Mouse (Mus musculus): Measurements from ENCODE around the gene Taf6. TPM values are rescaled to one million over a fixed set of nuclear protein-coding genes. Genes with fewer than 3 reads are reported as not detected.
"Not testable (repeated sequence)": the region's sequence is repeated elsewhere in the genome, so short reads cannot be mapped to it uniquely, and the experiment has no call there.

The Taf6 gene
- polyA plus RNA-seq, 1 experiment from 2014 or later = 150 TPM

DNA sequence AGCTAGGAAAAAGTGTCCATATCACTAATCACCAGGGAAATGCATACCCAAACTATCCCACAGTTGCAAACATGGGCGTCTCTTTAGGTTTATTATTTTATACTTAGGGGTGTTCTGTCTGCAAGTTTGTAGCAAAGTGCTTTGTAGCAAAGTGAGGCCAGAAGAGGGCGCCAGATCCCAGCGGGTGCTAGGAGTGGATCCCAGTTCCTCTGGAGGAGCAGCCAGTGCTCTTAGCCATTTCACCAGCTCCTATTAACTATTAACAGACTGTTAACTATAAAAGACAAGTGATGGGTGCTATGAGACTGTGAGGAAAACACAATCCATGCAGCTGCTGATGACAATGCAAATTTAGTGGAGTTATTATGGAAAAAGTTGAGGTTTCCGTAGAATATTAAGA, 34.9 kb upstream of the Taf6 start:
- no peak for ATAC-seq (replicated peaks; ENCODE audit: low FRiP score)
- Histone ChIP-seq H3K4me3 (ENCODE audit: low read depth, low read length) (no peak overlapping the region), H3K4me2 (ENCODE audit: low read depth, low read length, severe bottlenecking) (no peak overlapping the region), H3K9ac (ENCODE audit: low read length) (no peak overlapping the region), H3K4me1 (replicated peaks; ENCODE audit: control insufficient read depth, insufficient read depth, low read length) (no peaks in the 10 kb centered on the region), H3K36me3 (ENCODE audit: control insufficient read depth, insufficient read depth, low read length) (no peaks in the 10 kb centered on the region), H3K27me3 (ENCODE audit: control insufficient read depth, insufficient read depth, low read length) (no peaks in the 10 kb centered on the region), H3K9me3 (ENCODE audit: control insufficient read depth, low read length) (no peaks in the 10 kb centered on the region), H3K27ac (ENCODE audit: low read depth, low read length) (no peak overlapping the region)
- DNase-seq (ENCODE audit: low spot score) = peak; percentile 84
- WGBS = 25% methylated on average over 4 of the region's 4 CpGs

DNA sequence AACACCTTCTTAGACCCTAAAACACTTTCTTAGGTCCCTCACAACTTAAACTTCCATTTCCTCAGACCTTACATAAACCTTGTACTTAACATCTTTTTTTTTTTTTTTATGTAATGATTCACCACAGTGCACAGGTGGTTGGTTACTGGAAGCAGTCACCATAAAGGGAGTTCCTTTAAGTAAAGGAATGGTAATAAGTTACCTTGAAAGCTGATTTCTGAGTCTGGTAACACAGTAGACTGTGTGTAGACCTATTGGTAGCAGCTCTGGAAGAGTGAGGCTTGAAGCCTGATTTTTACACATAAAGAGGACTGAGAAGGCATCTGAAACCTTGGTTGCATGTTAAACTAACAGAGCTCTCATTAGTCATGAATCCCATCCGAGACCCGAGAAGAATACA, 32.6 kb upstream of the Taf6 start:
- WGBS = 87% methylated on average over 2 of the region's 2 CpGs

DNA sequence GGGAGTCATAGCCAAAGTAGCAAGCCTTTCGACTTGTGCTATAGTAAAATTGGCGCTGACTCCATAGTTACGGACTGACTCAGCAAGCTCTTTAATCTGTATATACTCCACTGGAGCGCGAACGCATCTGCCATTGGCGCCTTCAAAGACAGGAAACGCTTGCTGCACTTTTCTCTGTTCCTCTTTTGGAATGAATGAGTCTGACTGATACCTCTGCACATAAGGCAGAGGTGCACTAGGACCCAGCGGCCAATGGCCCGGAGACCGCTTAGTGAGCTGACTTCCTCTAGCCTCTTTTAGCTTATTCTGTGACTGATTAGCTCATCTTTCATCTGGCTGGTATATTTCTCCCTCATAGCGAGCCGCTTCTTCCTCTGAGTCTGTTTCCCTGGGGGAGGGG, 29.4 kb upstream of the Taf6 start:
- ATAC-seq (replicated peaks; ENCODE audit: low FRiP score); H3K4me2 ChIP-seq (ENCODE audit: low read depth, low read length, severe bottlenecking); H3K36me3 ChIP-seq (ENCODE audit: control insufficient read depth, insufficient read depth, low read length); H3K27ac ChIP-seq (ENCODE audit: low read depth, low read length); H3K9me3 ChIP-seq (ENCODE audit: control insufficient read depth, low read length); H3K4me3 ChIP-seq (ENCODE audit: low read depth, low read length); H3K4me1 ChIP-seq (replicated peaks; ENCODE audit: control insufficient read depth, insufficient read depth, low read length); H3K27me3 ChIP-seq (ENCODE audit: control insufficient read depth, insufficient read depth, low read length); DNase-seq (ENCODE audit: low spot score); H3K9ac ChIP-seq (ENCODE audit: low read length): not testable (repeated sequence)
- 96% methylated on average over 13 of the region's 13 CpGs for WGBS

More for the DNA sequence above, 32.6 kb upstream of the Taf6 start:
- H3K9ac ChIP-seq (ENCODE audit: low read length) = no peak overlapping the region
- no peak overlapping the region for H3K27ac ChIP-seq (ENCODE audit: low read depth, low read length)
- no peak overlapping the region for H3K4me2 ChIP-seq (ENCODE audit: low read depth, low read length, severe bottlenecking)
- ATAC-seq (replicated peaks; ENCODE audit: low FRiP score) (no peak), DNase-seq (ENCODE audit: low spot score) (no peak)
- H3K4me3 ChIP-seq (ENCODE audit: low read depth, low read length) = no peak overlapping the region
- H3K27me3 ChIP-seq (ENCODE audit: control insufficient read depth, insufficient read depth, low read length) = no peaks in the 10 kb centered on the region
- H3K36me3 ChIP-seq (ENCODE audit: control insufficient read depth, insufficient read depth, low read length) = no peaks in the 10 kb centered on the region
- no peaks in the 10 kb centered on the region for H3K4me1 ChIP-seq (replicated peaks; ENCODE audit: control insufficient read depth, insufficient read depth, low read length)
- H3K9me3 ChIP-seq (ENCODE audit: control insufficient read depth, low read length) = no peaks in the 10 kb centered on the region; the same call in 1 of the 2 replicates

DNA sequence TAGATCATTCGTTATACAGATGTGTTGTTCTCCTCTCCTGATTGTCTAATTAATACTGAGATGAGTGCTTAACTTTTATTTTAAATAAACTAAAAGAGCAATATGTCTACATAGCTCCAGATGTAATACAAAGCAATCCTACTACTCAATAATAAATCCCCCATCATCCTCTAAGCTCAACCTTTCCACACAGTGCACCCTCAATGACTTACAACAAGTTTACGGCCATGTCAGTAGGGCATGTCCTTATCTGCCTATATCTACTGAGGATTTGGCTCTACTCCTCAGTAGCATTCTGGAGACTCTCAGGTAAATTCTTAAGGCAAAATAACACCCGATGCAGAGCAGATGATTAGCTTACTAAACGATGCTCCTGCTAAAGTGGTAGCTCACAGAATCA, 20.6 kb upstream of the Taf6 start:
- no peak overlapping the region for H3K9ac ChIP-seq (ENCODE audit: low read length)
- H3K9me3 ChIP-seq (ENCODE audit: control insufficient read depth, low read length) = no peaks in the 10 kb centered on the region; the same call in 1 of the 2 replicates
- no peak for ATAC-seq (replicated peaks; ENCODE audit: low FRiP score)
- no peak overlapping the region for H3K4me2 ChIP-seq (ENCODE audit: low read depth, low read length, severe bottlenecking)
- H3K4me3 ChIP-seq (ENCODE audit: low read depth, low read length) = no peak overlapping the region
- no peaks in the 10 kb centered on the region for H3K4me1 ChIP-seq (replicated peaks; ENCODE audit: control insufficient read depth, insufficient read depth, low read length)
- DNase-seq (ENCODE audit: low spot score) = no peak
- 87% methylated on average over 4 of the region's 4 CpGs for WGBS
- no peaks in the 10 kb centered on the region for H3K36me3 ChIP-seq (ENCODE audit: control insufficient read depth, insufficient read depth, low read length)
- no peak overlapping the region for H3K27ac ChIP-seq (ENCODE audit: low read depth, low read length)
- no peaks in the 10 kb centered on the region for H3K27me3 ChIP-seq (ENCODE audit: control insufficient read depth, insufficient read depth, low read length)

DNA sequence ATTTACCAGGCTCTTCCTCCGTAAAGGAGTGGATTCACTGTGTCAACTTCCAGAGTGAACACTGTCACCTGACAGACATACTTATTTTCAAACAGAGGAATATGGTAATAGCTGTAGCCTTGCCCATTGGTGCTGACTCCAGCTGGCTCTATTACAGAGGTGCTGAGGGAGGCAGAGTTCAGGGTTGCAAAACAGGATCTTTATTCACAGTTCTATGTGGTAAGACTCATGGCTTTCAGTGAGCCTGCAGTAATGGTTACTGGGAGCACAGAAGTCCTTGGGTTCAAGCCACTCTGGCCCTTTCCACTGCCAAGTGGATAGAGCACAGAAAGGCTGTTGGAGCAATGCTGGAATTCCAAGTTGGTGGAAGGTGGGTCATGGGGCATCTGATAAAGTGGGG, 20.0 kb upstream of the Taf6 start:
- DNase-seq (ENCODE audit: low spot score) (no peak), ATAC-seq (replicated peaks; ENCODE audit: low FRiP score) (no peak)
- Histone ChIP-seq H3K9ac (ENCODE audit: low read length) (no peak overlapping the region), H3K9me3 (ENCODE audit: control insufficient read depth, low read length) (no peaks in the 10 kb centered on the region; the same call in 1 of the 2 replicates), H3K36me3 (ENCODE audit: control insufficient read depth, insufficient read depth, low read length) (no peaks in the 10 kb centered on the region), H3K4me1 (replicated peaks; ENCODE audit: control insufficient read depth, insufficient read depth, low read length) (no peaks in the 10 kb centered on the region), H3K4me3 (ENCODE audit: low read depth, low read length) (no peak overlapping the region), H3K27ac (ENCODE audit: low read depth, low read length) (no peak overlapping the region), H3K4me2 (ENCODE audit: low read depth, low read length, severe bottlenecking) (no peak overlapping the region), H3K27me3 (ENCODE audit: control insufficient read depth, insufficient read depth, low read length) (no peaks in the 10 kb centered on the region)
- 91% methylated on average over 1 of the region's 1 CpGs for WGBS

DNA sequence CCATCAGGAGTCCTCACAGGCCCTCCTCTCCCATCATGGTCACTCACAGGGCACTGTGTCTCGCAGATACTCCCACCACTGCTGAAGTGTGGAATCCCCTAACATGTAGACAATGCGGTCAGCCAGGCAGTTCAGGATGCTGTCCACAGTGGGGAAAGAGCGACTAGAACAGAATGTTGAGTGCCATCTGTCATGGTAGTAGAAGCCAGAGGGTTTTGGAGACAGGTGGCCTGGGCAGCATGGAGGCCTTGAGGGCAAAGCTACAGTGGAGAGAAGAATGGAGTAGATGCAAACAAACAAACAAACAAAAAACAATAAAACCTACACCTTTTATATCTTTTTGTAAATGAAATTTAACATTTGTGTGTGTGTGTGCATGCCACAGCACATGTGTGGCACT, 14.8 kb upstream of the Taf6 start:
- H3K9ac ChIP-seq (ENCODE audit: low read length) = no peak overlapping the region

DNA sequence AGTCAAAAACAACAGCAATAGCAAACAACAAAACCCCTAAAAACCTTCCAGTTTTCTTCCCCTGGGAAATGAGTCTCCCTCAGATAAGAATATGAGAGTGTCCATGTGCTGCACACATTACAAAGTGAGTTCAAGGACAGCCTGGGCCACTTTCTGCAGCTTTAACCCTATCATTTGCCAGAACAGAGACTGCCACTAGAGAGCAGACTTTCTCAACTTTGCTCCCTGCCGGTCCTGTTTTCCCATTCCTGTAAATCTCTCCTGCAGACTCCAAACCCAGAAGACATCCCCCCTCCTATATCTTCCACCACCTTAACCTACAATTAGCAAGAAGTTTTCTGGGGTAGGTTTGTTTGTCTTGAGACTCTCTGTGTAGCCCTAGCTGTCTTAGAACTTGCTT, 12.3 kb upstream of the Taf6 start:
- Histone ChIP-seq H3K9ac (ENCODE audit: low read length) (no peak overlapping the region), H3K4me3 (ENCODE audit: low read depth, low read length) (no peak overlapping the region), H3K36me3 (ENCODE audit: control insufficient read depth, insufficient read depth, low read length) (no peaks in the 10 kb centered on the region; the same call in 1 of the 2 replicates), H3K9me3 (ENCODE audit: control insufficient read depth, low read length) (no peaks in the 10 kb centered on the region), H3K4me1 (replicated peaks; ENCODE audit: control insufficient read depth, insufficient read depth, low read length) (no peaks in the 10 kb centered on the region), H3K27me3 (ENCODE audit: control insufficient read depth, insufficient read depth, low read length) (no peaks in the 10 kb centered on the region), H3K27ac (ENCODE audit: low read depth, low read length) (no peak overlapping the region), H3K4me2 (ENCODE audit: low read depth, low read length, severe bottlenecking) (no peak overlapping the region)
- 4% methylated on average over 1 of the region's 1 CpGs for WGBS
- no peak for ATAC-seq (replicated peaks; ENCODE audit: low FRiP score)
- DNase-seq (ENCODE audit: low spot score) = no peak

More for the DNA sequence above, 14.8 kb upstream of the Taf6 start:
- no peak for DNase-seq (ENCODE audit: low spot score)
- 91% methylated on average over 3 of the region's 3 CpGs for WGBS
- Histone ChIP-seq H3K27me3 (ENCODE audit: control insufficient read depth, insufficient read depth, low read length) (no peaks in the 10 kb centered on the region), H3K4me2 (ENCODE audit: low read depth, low read length, severe bottlenecking) (no peak overlapping the region), H3K4me3 (ENCODE audit: low read depth, low read length) (no peak overlapping the region), H3K27ac (ENCODE audit: low read depth, low read length) (no peak overlapping the region), H3K4me1 (replicated peaks; ENCODE audit: control insufficient read depth, insufficient read depth, low read length) (no peaks in the 10 kb centered on the region), H3K9me3 (ENCODE audit: control insufficient read depth, low read length) (no peaks in the 10 kb centered on the region; the same call in 1 of the 2 replicates), H3K36me3 (ENCODE audit: control insufficient read depth, insufficient read depth, low read length) (no peaks in the 10 kb centered on the region)
- no peak for ATAC-seq (replicated peaks; ENCODE audit: low FRiP score)

DNA sequence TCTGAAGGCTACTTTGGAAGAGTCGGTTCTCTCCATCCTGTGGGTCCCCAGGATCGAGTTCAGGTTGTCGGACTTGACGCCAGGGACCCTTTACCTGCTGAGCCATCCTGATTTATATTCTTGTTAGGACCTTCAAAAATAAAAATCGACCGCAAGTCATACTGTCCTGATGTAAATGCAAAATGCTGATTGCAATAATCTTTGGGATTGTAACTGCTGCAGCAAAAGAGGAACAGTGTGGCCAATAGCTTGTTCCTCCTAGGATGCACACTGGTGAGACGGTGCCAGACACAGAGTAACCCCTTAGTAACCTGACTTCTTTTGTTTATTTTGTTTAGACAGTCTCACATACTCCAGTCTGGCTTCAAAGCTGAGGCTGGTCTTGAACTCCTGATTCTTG, 8.2 kb upstream of the Taf6 start:
- Histone ChIP-seq H3K27me3 (ENCODE audit: control insufficient read depth, insufficient read depth, low read length) (no peaks in the 10 kb centered on the region), H3K4me2 (ENCODE audit: low read depth, low read length, severe bottlenecking) (peak overlapping the region; percentile 99; the same call in 1 of the 2 replicates), H3K36me3 (ENCODE audit: control insufficient read depth, insufficient read depth, low read length) (peaks cover 3% of the 10 kb centered on the region; the same call in 1 of the 2 replicates), H3K4me1 (replicated peaks; ENCODE audit: control insufficient read depth, insufficient read depth, low read length) (no peaks in the 10 kb centered on the region), H3K9me3 (ENCODE audit: control insufficient read depth, low read length) (no peaks in the 10 kb centered on the region), H3K4me3 (ENCODE audit: low read depth, low read length) (no peak overlapping the region; the same call in 1 of the 2 replicates), H3K9ac (ENCODE audit: low read length) (no peak overlapping the region; the same call in 1 of the 2 replicates), H3K27ac (ENCODE audit: low read depth, low read length) (no peak overlapping the region)
- WGBS = 84% methylated on average over 7 of the region's 7 CpGs
- no peak for DNase-seq (ENCODE audit: low spot score)
- ATAC-seq (replicated peaks; ENCODE audit: low FRiP score) = no peak

DNA sequence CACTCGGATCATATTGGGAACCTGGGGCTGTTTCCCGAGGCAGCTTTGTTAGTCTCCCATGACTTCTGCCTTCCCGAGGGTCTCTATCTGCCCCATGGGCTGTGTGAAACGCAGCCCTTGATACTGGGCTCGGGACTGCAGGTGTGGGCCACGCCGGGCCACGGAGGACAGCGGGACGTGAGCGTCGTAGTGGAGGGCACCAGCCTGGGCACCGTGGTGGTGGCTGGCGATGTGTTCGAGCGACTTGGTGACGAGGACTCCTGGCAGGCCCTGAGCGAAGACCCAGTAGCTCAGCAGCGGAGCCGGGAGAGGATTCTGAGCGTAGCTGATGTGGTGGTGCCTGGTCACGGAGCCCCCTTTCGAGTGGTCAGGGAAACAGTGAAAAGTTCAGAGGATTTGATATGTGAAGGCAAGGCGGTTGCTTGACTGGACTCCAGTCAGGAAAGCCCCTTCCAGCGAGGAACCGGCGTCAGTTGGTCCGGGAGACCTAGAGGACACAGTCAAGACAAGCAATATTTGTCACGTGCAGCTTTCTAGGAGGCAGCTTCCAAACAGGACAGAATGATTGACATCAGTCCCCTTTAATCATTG, 7.6 kb upstream of the Taf6 start:
- peak overlapping the region; percentile 68 for H3K4me3 ChIP-seq (ENCODE audit: low read depth, low read length)
- ATAC-seq (replicated peaks; ENCODE audit: low FRiP score) = peak; percentile 71
- H3K9me3 ChIP-seq (ENCODE audit: control insufficient read depth, low read length) = no peaks in the 10 kb centered on the region
- peak overlapping the region; percentile 90 for H3K9ac ChIP-seq (ENCODE audit: low read length)
- peaks cover 3% of the 10 kb centered on the region; the same call in 1 of the 2 replicates for H3K36me3 ChIP-seq (ENCODE audit: control insufficient read depth, insufficient read depth, low read length)
- 2% methylated on average over 29 of the region's 29 CpGs for WGBS
- peak; percentile 71 for DNase-seq (ENCODE audit: low spot score)
- H3K4me1 ChIP-seq (replicated peaks; ENCODE audit: control insufficient read depth, insufficient read depth, low read length) = no peaks in the 10 kb centered on the region
- H3K4me2 ChIP-seq (ENCODE audit: low read depth, low read length, severe bottlenecking) = peak overlapping the region; percentile 99
- no peaks in the 10 kb centered on the region for H3K27me3 ChIP-seq (ENCODE audit: control insufficient read depth, insufficient read depth, low read length)
- H3K27ac ChIP-seq (ENCODE audit: low read depth, low read length) = peak overlapping the region; percentile 72
